Mouse (Mus musculus): Measurements from ENCODE around the gene Cfap58.

GRCm38 (mm10) chr19:47910117-47910618, 27.3 kb upstream of the Cfap58 start:
- TF ChIP-seq TAL1 (IDR thresholded peaks at IDR 0.05; ENCODE audit: low read length) (no peak), GATA1 (IDR thresholded peaks at IDR 0.05; ENCODE audit: low read length) (no peak)

Data from erythroblast, embryonic 14.5 days (primary cell).